Mouse (Mus musculus): Measurements from ENCODE around the gene Ssbp3.

- TF ChIP-seq CTCF (IDR thresholded peaks at IDR 0.05; ENCODE audit: borderline replicate concordance, extremely low read depth, insufficient read depth, insufficient read length) = no peak
- no peak for TF ChIP-seq POLR2A (IDR thresholded peaks at IDR 0.05; ENCODE audit: borderline replicate concordance, extremely low read depth, insufficient read depth, insufficient read length, poor library complexity, severe bottlenecking)
Observed at GRCm38 (mm10) chr4:106928961-106929360, 18.5 kb downstream of the Ssbp3 start.

Data from brain, embryonic 14.5 days (tissue).